Mouse (Mus musculus): ENCODE measurements around the gene Lmntd1.

- TF ChIP-seq CTCF (IDR thresholded peaks at IDR 0.05; ENCODE audit: low read depth, low read length), result no peak
- no peak for TF ChIP-seq POLR2A (IDR thresholded peaks at IDR 0.05; ENCODE audit: borderline replicate concordance, low read depth, low read length)
These were observed 41.6 kb upstream of the Lmntd1 start for GRCm38 (mm10) chr6:145655678-145656077.
